Mouse (Mus musculus) C2C12 (cell line): ENCODE data around the gene Rps6ka1. TPM values are rescaled to one million over a fixed set of nuclear protein-coding genes. Genes with fewer than 3 reads are reported as not detected.
"Not testable (repeated sequence)": the region's sequence is repeated elsewhere in the genome, so short reads cannot be mapped to it uniquely, and the experiment has no call there.

Source experiments
- H3K27me3 ChIP-seq: one replicate; pipeline ENCODE4 v1.6.1; 2011; ENCODE audit not compliant: control insufficient read depth, insufficient read depth, insufficient read length
- H3K36me3 ChIP-seq: one replicate; pipeline ENCODE4 v1.6.1; 2011; ENCODE audit not compliant: control insufficient read depth, insufficient read depth
- H3K4me3 ChIP-seq: one replicate; pipeline ENCODE4 v1.5.1; 2011; ENCODE audit warnings: mild to moderate bottlenecking, control low read depth; ENCODE audit not compliant: poor library complexity, insufficient read depth, severe bottlenecking
- H3K79me2 ChIP-seq: one replicate; pipeline ENCODE4 v1.6.1; 2011; ENCODE audit not compliant: control insufficient read depth, insufficient read depth
- H3K79me3 ChIP-seq: one replicate; pipeline ENCODE4 v1.6.1; 2011; ENCODE audit warnings: low read depth, control low read depth
- H3ac ChIP-seq: one replicate; pipeline ENCODE3; 2011; ENCODE audit warnings: low read depth; ENCODE audit not compliant: control insufficient read depth, insufficient read length
- CEBPB ChIP-seq: IDR thresholded peaks from one replicate; pipeline ENCODE4 v1.6.1; 2011; ENCODE audit warnings: low read depth, mild to moderate bottlenecking, control low read depth, moderate library complexity
- CTCF ChIP-seq: IDR thresholded peaks from one replicate; pipeline ENCODE4 v1.5.1; 2011; ENCODE audit not compliant: control insufficient read depth, insufficient read depth, insufficient read length
- FOSL1 ChIP-seq: IDR thresholded peaks from one replicate; pipeline ENCODE4 v1.8.0; 2011; ENCODE audit warnings: mild to moderate bottlenecking, low read length; ENCODE audit not compliant: poor library complexity, insufficient read depth, severe bottlenecking
- MAX ChIP-seq: IDR thresholded peaks from one replicate; pipeline ENCODE4 v1.6.1; 2011; ENCODE audit warnings: mild to moderate bottlenecking, control low read depth
- MYOD1 ChIP-seq: IDR thresholded peaks from one replicate; pipeline ENCODE4 v1.6.1; 2011; ENCODE audit warnings: low read depth; ENCODE audit not compliant: control insufficient read depth, insufficient read length
- MYOG ChIP-seq: IDR thresholded peaks from one replicate; pipeline ENCODE4 v1.6.1; 2011; ENCODE audit not compliant: control insufficient read depth, insufficient read length; ENCODE audit errors: extremely low read depth
- USF1 ChIP-seq: IDR thresholded peaks from one replicate; pipeline ENCODE4 v1.6.1; 2011; ENCODE audit warnings: low read depth, mild to moderate bottlenecking, control low read depth, moderate library complexity
- polyA plus RNA-seq: library from polyadenylated mRNA; unstranded; fragments of >200 nt; fragmentation: generic; extraction: Trizol; gene quantifications from one replicate; pipeline ENCODE4 v1.2.1, GENCODE M21; 2012; ENCODE audit warnings: missing spikeins

The Rps6ka1 gene
- polyA plus RNA-seq, 1 experiment: 2.4 TPM

GRCm38 (mm10) chr4:133846625-133847024, 41.0 kb downstream of the Rps6ka1 start:
- H3K79me3 ChIP-seq: no peaks in the 10 kb centered on the region
- H3K36me3 ChIP-seq: no peaks in the 10 kb centered on the region
- H3K27me3 ChIP-seq: no peaks in the 10 kb centered on the region
- no peak overlapping the region for H3K4me3 ChIP-seq
- TF ChIP-seq FOSL1 (no peak), USF1 (no peak), CTCF (no peak), MYOD1 (no peak), CEBPB (no peak), MYOG (no peak), MAX (no peak)
- no peaks in the 10 kb centered on the region for H3K79me2 ChIP-seq
- no peak overlapping the region for H3ac ChIP-seq

- no peak overlapping the region for H3ac ChIP-seq
- no peaks in the 10 kb centered on the region for H3K79me2 ChIP-seq
- TF ChIP-seq MAX (no peak), MYOD1 (no peak), CEBPB (no peak), MYOG (no peak), FOSL1 (no peak), CTCF (no peak), USF1 (no peak)
- no peaks in the 10 kb centered on the region for H3K36me3 ChIP-seq
- no peak overlapping the region for H3K4me3 ChIP-seq
- H3K79me3 ChIP-seq: no peaks in the 10 kb centered on the region
- no peaks in the 10 kb centered on the region for H3K27me3 ChIP-seq
These were observed 42.5 kb downstream of the Rps6ka1 start for GRCm38 (mm10) chr4:133845060-133845459.

- no peak overlapping the region for H3K4me3 ChIP-seq
- H3K36me3 ChIP-seq: no peaks in the 10 kb centered on the region
- no peak overlapping the region for H3ac ChIP-seq
- TF ChIP-seq MYOG (no peak), CEBPB (no peak), FOSL1 (no peak), USF1 (no peak), MYOD1 (no peak), CTCF (no peak)
- no peaks in the 10 kb centered on the region for H3K79me3 ChIP-seq
- no peaks in the 10 kb centered on the region for H3K27me3 ChIP-seq
- H3K79me2 ChIP-seq: no peaks in the 10 kb centered on the region
These were observed 43.3 kb downstream of the Rps6ka1 start for GRCm38 (mm10) chr4:133844209-133844841.

GRCm38 (mm10) chr4:133842992-133843737, 44.4 kb downstream of the Rps6ka1 start:
- no peaks in the 10 kb centered on the region for H3K79me3 ChIP-seq

GRCm38 (mm10) chr4:133841756-133842483, 45.7 kb downstream of the Rps6ka1 start:
- not testable (repeated sequence) for H3K36me3 ChIP-seq, H3K4me3 ChIP-seq, H3K79me3 ChIP-seq, H3K27me3 ChIP-seq, H3ac ChIP-seq, H3K79me2 ChIP-seq

More at GRCm38 (mm10) chr4:133842992-133843737, 44.4 kb downstream of the Rps6ka1 start:
- Histone ChIP-seq H3K36me3 (no peaks in the 10 kb centered on the region), H3K4me3 (no peak overlapping the region), H3K27me3 (no peaks in the 10 kb centered on the region), H3K79me2 (no peaks in the 10 kb centered on the region), H3ac (no peak overlapping the region)
- TF ChIP-seq CEBPB (no peak), MAX (no peak), USF1 (no peak), MYOG (no peak), FOSL1 (no peak), MYOD1 (no peak), CTCF (no peak)
